Mouse (Mus musculus) large intestine, adult 2 months (tissue): ENCODE measurements around the gene Eftud2. TPM values are rescaled to one million over a fixed set of nuclear protein-coding genes. Genes with fewer than 3 reads are reported as not detected.

ENCODE experiments used
- DNase-seq: peaks from one replicate; pipeline ENCODE4 v3.0.0-alpha.2; 2012; ENCODE audit warnings: low read depth, low spot score
- WGBS: fragments of 180-500 bp; shearing (Covaris S2); methylation state at CpG from one replicate; pipeline ENCODE4 v1.1.7; 2018; 5-methylcytosine and 5-hydroxymethylcytosine counted together
- polyA plus RNA-seq: library from polyadenylated mRNA; depleted of rRNA; stranded (reverse); fragments of >200 nt; gene quantifications from 2 replicates; pipeline ENCODE4 v1.2.3, GENCODE M21; 2012; rRNA removed

The Eftud2 gene
- polyA plus RNA-seq = 73.3 and 73.9 TPM in 2 replicates

GRCm38 (mm10) chr11:102880585-102881313 lies at the start of gene Eftud2, which contains the start of gene Ccdc103:
Gene Eftud2, minus strand, starts transcription at chr11:102880985.
Gene Ccdc103, plus strand, starts transcription at chr11:102881204.
- DNase-seq = peak; percentile 78
- WGBS = under 1% methylated on average over 62 of the region's 62 CpGs

DNA sequence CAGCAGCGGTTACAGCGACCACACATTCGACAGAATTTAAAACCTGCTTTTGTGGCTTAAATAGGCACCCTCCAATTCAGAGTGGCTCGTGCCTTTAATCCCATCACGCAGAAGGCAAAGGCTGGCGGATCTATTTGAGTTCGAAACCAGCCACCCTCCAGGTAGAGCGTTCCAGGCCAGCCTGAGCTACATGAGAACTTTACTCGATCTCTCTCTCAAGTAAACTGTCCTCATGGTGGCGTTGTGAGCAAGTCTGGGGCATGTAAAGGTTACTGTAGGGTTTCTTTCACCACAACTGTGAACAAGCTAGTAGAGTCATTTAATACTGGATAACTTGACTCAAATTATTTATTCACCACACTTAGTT lies 44.5 kb upstream of the Eftud2 start:
- DNase-seq = peak; percentile 27

DNA sequence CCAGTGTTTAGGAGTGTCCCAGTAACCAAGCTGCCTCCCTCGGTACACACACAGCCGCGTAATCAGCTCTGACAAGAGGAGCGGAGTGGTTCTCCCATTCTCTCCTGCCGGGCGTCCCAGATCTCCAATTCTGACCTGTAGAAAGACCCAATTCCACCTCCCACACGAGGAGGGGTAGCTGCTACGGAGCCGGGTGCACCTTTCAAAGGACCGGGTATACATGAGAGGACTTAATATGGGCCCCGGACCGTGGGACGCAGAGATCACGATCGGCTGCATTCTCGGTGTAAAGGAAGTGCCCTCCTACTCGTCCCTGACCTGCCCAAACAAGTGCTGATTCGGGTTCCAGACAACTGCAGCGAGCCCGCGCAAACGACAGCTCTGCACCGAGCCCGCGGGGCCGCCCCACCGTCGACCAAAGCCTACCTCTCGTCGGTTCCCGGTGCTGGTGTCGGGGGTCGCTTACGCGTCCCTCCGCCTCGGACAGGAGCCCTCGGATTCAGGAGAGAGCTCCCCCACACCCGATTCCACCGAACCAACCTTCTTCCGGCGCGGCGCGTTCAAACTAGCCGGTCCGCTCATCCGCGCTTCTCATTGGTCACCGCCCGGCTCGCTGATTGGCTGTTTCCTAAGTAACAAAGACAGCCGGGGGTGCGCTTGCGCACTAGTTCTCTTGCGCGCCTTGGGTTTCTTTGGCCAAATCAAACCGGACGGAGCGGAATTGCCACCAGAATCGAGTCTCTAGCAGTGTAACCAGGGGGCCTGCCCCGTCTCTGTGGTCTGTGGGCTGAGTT lies 44.0 kb upstream of the Eftud2 start, which contains the start of gene Kif18b:
Kif18b (minus strand) TSS at position 568 of the 794 bp plus-strand sequence.
- peak; percentile 85 for DNase-seq
- under 1% methylated on average over 62 of the region's 62 CpGs for WGBS

More for the DNA sequence above, 44.5 kb upstream of the Eftud2 start:
- 4% methylated on average over 10 of the region's 10 CpGs for WGBS

- DNase-seq = no peak
- 77% methylated on average over 6 of the region's 6 CpGs for WGBS
Observed at GRCm38 (mm10) chr11:102921491-102921890, 40.7 kb upstream of the Eftud2 start.

DNA sequence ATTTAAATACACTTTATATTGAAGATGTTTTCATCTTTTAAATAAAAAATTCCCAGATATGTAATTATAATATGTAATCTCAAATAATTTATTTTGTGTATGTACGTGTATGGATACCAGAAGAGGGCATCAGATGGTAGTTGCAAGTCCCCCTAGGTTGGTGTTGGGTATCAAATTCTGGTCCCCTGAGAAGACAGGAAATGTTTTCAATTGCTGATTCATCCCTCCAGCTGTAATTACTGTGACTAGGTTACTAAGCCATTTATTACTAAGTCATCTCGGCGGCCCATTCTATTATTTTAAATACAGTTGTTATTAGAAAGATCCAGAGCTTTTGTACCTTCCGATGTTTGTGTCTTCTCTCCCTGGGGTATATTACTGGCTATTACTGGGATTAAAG lies 37.3 kb upstream of the Eftud2 start:
- DNase-seq = no peak
- 87% methylated on average over 4 of the region's 4 CpGs for WGBS

DNA sequence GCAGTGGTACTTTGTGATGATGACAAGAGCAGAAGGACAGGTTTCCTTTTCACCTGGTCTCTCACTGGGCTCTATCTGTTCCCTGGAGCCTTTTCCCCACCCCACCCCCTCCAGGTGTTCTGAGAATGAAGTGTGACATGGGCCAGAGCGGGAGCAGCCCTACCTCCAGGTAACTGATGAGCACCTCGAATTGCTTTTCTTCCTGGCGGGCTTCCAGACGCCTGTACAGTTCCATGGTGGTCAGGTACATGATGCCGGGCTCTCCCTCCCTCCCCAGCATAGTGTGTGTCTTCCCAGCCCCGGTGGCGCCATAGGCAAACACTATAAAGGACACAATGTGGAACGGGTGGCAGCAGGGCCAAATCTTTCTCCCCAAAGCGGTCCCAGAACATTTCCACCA lies 34.6 kb upstream of the Eftud2 start:
- WGBS = 79% methylated on average over 9 of the region's 9 CpGs
- no peak for DNase-seq

GRCm38 (mm10) chr11:102911376-102911775 lies 30.6 kb upstream of the Eftud2 start:
- WGBS = 81% methylated on average over 7 of the region's 7 CpGs
- DNase-seq = no peak

DNA sequence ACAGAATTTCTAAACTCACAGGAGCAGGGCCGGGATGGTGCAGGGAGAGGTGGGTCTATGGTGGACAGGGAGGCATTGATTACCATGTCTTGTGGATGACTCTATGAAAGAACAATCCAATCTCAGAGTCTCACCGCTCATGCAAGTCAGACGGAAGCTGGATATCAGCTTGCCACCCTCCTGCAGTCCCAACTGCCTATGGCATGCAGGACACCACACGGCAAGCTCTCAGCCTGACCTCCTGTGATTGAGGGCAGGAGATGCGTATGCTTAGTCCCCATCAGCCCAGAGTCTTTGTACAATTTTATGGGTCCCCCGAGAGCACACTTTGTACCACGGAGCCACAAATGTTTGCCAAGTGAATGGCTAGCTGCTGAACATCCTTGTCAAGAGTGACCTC lies 22.9 kb upstream of the Eftud2 start:
- DNase-seq = no peak
- WGBS = 58% methylated on average over 7 of the region's 7 CpGs

GRCm38 (mm10) chr11:102902107-102902506 lies 21.3 kb upstream of the Eftud2 start:
- no peak for DNase-seq
- WGBS = 81% methylated on average over 5 of the region's 5 CpGs

- WGBS = 43% methylated on average over 4 of the region's 4 CpGs
- DNase-seq = no peak
Observed at GRCm38 (mm10) chr11:102901199-102901598, 20.4 kb upstream of the Eftud2 start.

DNA sequence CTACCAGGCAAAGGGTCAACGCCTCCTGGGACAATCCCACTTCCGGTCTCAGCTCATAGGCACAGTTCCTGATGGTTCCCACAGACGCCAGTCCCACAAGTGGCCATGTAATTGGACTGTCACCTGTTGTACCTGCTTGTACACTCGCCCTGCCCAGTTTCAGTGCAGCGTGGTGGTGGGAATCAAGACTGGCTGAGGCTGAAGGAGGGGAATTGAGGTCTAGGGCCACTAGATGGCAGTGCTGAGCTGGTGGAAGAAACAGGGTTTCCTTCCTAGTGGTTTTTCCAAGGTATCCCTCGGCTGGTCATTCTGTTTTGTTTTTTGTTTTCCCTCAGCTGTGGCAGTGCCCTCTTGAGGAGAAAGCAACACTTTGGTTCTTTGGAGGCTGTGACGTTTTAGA lies 20.0 kb upstream of the Eftud2 start, which contains the start of gene Gfap:
Gfap (minus strand) TSS at position 150 of the 400 bp plus-strand sequence.
- peak; percentile 59 for DNase-seq
- WGBS = 4% methylated on average over 7 of the region's 7 CpGs

GRCm38 (mm10) chr11:102898408-102898807 lies 17.6 kb upstream of the Eftud2 start:
- no peak for DNase-seq
- WGBS = 77% methylated on average over 9 of the region's 9 CpGs

GRCm38 (mm10) chr11:102896641-102897040 lies 15.9 kb upstream of the Eftud2 start:
- WGBS = 78% methylated on average over 20 of the region's 20 CpGs
- DNase-seq = no peak

GRCm38 (mm10) chr11:102895779-102896178 lies 15.0 kb upstream of the Eftud2 start:
- WGBS = 78% methylated on average over 9 of the region's 9 CpGs
- DNase-seq = no peak

- DNase-seq = no peak
- WGBS = 94% methylated on average over 4 of the region's 4 CpGs
Observed at GRCm38 (mm10) chr11:102894716-102895115, 13.9 kb upstream of the Eftud2 start.

- 4% methylated on average over 43 of the region's 43 CpGs for WGBS
Observed at GRCm38 (mm10) chr11:102893015-102893651, 12.3 kb upstream of the Eftud2 start.

GRCm38 (mm10) chr11:102890096-102890495 lies 9.3 kb upstream of the Eftud2 start:
- 72% methylated on average over 5 of the region's 5 CpGs for WGBS
- DNase-seq = no peak

More at GRCm38 (mm10) chr11:102893015-102893651, 12.3 kb upstream of the Eftud2 start:
- DNase-seq = peak; percentile 58

- 39% methylated on average over 3 of the region's 3 CpGs for WGBS
- DNase-seq = no peak
Observed at GRCm38 (mm10) chr11:102888135-102888534, 7.3 kb upstream of the Eftud2 start.

- WGBS = 67% methylated on average over 5 of the region's 5 CpGs
- no peak for DNase-seq
Observed at GRCm38 (mm10) chr11:102887433-102887832, 6.6 kb upstream of the Eftud2 start.

DNA sequence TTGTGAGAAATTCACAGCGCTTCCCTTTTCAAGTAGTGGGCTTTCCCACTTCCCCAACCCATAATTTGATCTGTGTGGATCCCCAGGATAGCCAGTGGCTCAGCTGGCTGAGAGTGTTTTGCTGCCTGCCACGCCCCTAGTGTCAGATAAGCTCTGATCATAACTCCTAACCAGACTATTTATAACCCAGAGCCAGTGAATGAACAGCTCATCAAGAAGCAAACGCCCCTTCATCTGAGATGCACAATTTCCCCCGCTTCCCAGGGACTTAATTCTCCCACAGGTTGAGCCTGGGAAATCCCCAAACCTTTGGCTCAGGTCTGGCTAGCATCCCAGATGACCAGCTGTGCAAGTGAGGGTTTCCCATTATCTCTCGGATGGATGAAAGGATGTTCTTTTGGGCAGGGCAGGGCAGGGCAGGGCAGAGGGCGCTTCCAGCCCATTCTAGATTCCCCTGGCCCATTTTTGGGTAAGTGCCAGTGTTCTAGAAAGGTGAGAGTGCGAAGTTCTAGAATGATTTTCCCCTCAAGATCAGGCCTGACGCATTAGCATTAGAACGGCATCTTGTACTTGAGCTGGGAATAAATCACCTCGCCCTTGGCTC lies 3.9 kb upstream of the Eftud2 start, which contains the start of gene Fam187a:
Fam187a (plus strand) TSS at position 554 of the 604 bp plus-strand sequence.
- no peak for DNase-seq
- WGBS = 32% methylated on average over 10 of the region's 10 CpGs
